Comparison of ENCODE assay signal across 8 mouse cellular contexts in the genomic region with DNA sequence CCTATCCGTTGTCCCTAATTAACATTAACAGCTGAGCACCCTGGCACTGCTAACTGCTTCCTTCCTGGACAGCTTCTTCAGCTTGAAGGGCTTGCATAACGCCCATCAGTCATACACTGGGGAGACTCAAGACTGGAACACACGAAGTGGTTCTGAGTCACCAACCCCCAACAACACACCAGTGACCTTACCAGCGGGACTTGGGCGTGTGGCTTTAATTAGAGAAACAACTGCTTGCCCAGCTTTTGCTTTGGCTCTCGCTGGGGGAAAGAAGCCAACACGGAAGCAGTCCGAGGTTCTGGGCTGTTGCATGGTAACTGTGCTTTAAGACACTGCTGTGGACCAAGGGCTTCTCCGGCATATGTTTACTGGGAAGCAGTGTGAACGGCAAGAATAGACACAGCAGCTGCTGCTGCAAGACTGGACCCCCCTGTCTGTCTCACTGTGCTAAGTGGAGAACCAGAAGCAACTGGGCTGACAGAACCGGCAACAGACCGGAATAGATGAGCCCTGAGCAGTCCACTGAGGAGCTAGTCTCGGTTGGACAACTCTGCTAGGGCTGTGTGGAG. TPM values are rescaled to one million over a fixed set of nuclear protein-coding genes. Genes with fewer than 3 reads are reported as not detected.
DNase-seq lines count a peak whose midpoint lies in the region; ATAC-seq lines count a peak whose summit lies in the region.

No protein-coding gene starts in this region.

- WGBS in stomach, embryonic 16.5 days: 37% methylated on average over 13 of the region's 13 CpGs

- peak overlapping the region; percentile 31 for H3K4me2 ChIP-seq in stomach, embryonic 16.5 days (ENCODE audit: low read depth, low read length)

- H3K9ac ChIP-seq in stomach, embryonic 16.5 days (ENCODE audit: low read length): peak overlapping the region; percentile 19; the same call in 1 of the 2 replicates

- H3K4me3 ChIP-seq in stomach, embryonic 16.5 days (replicated peaks; ENCODE audit: low read length): no peak overlapping the region

- no peak overlapping the region for H3K27ac ChIP-seq in stomach, embryonic 16.5 days (ENCODE audit: low read length)

- peak; percentile 18 to 27 for DNase-seq in urinary bladder, adult 18-20 months (ENCODE audit: low spot score in 2 of 2)
- DNase-seq in urinary bladder, postnatal 4 days (ENCODE audit: low spot score in 2 of 2): no peak
- peak; percentile 48 for DNase-seq in embryo, embryonic 10.5 days (ENCODE audit: low spot score)
- DNase-seq in heart, adult 9 months (ENCODE audit: low spot score in 2 of 2): peak; percentile 84 to 85
- DNase-seq in kidney, postnatal 36 days: peak; percentile 30 to 35
- DNase-seq in lung, postnatal 4 days: peak; percentile 58 to 75

- H3K9me3 ChIP-seq in stomach, embryonic 16.5 days (replicated peaks; ENCODE audit: control insufficient read depth, low read length): no peaks in the 10 kb centered on the region

- H3K27me3 ChIP-seq in stomach, embryonic 16.5 days (ENCODE audit: control insufficient read depth, insufficient read depth, low read length): no peaks in the 10 kb centered on the region

- H3K36me3 ChIP-seq in stomach, embryonic 16.5 days (ENCODE audit: control insufficient read depth, insufficient read depth, low read length): no peaks in the 10 kb centered on the region

- 0 out of 2 replicates have a peak, but pooled peaks have one; percentile 29 for ATAC-seq in stomach, embryonic 16.5 days (ENCODE audit: insufficient read depth, low FRiP score)
- no peak for ATAC-seq in inflammation-experienced regulatory T-cells, adult 6 months

- H3K4me1 ChIP-seq in stomach, embryonic 16.5 days (ENCODE audit: control insufficient read depth, insufficient read depth, low read length): peaks cover 11% of the 10 kb centered on the region

RNA-seq across cellular contexts. Expression of gene Gch1, which starts 11.3 kb away (rescaled TPM):
- 5.8 and 5.9 TPM in 2 replicates for polyA plus RNA-seq in stomach, embryonic 16.5 days (2015; fragmentation: Nextera tagmentation; extraction: Ambion mirVana)
- 1 to 10 TPM; 2.3 to 4.1 (median 3.8) TPM for polyA plus RNA-seq in inflammation-experienced regulatory T-cells, adult 6 months (2017; shearing (Covaris generic))

Comparison
In these comparisons a context has a peak if more than half of its experiments do, and no peak if none do; other contexts are left out.
1. DNase-seq: peak in urinary bladder, adult 18-20 months (2 of 2), embryo, embryonic 10.5 days (single experiment), heart, adult 9 months (2 of 2), kidney, postnatal 36 days (2 of 2) and lung, postnatal 4 days (2 of 2); none in urinary bladder, postnatal 4 days (0 of 2).